ENCODE assay signal across 11 mouse cellular contexts in genomic region chr2:92387646-92388045, GRCm38 (mm10). TPM values are rescaled to one million over a fixed set of nuclear protein-coding genes. Genes with fewer than 3 reads are reported as not detected.
DNase-seq lines count a peak whose midpoint lies in the region; ATAC-seq and TF ChIP-seq lines count a peak whose summit lies in the region.
"Had no signal": no experiment of that assay in that cellular context is flagged by ENCODE, and none has a peak within 500 bp of the region (broad histone marks: within the 10 kb centered on the region; RNA-seq: fewer than 3 reads in every experiment).

No protein-coding gene starts in this region.

- H3K27ac ChIP-seq in left cerebral cortex, adult 2 months = peak overlapping the region; percentile 93
- H3K27ac ChIP-seq in forebrain, embryonic 13.5 days = peak overlapping the region; percentile 11; the same call in 1 of the 2 replicates
- H3K27ac ChIP-seq: intestine, embryonic 15.5 days; liver, embryonic 13.5 days had no signal

- H3K9ac ChIP-seq in forebrain, embryonic 13.5 days = peak overlapping the region; percentile 93
- H3K9ac ChIP-seq: liver, embryonic 13.5 days had no signal

- intact Hi-C loops in left cerebral cortex, adult 2 months (cut with DNase I) = no loop called here
- intact Hi-C loops in left cerebral cortex, postnatal 4 days (cut with DNase I) = no loop called here
- intact Hi-C loops in left cerebral cortex, postnatal 36 days (cut with DNase I) = loop anchor here (5.0 kb wide), 1 partner anchor 45 kb away; the partner anchor contains the start of gene Cry2
- intact Hi-C loops in gastrocnemius, postnatal 36 days (cut with DNase I) = no loop called here

- H3K27me3 ChIP-seq in forebrain, embryonic 13.5 days = no peaks in the 10 kb centered on the region
- H3K27me3 ChIP-seq: intestine, embryonic 15.5 days; Patski had no signal

- WGBS in forebrain, embryonic 13.5 days = 75% methylated on average over 4 of the region's 4 CpGs

- H3K4me2 ChIP-seq in forebrain, embryonic 13.5 days = peak overlapping the region; percentile 71
- H3K4me2 ChIP-seq: liver, embryonic 13.5 days had no signal

- TF ChIP-seq CTCF in left cerebral cortex, adult 2 months (IDR thresholded peaks at IDR 0.05) = no peak

- no peak for ATAC-seq in forebrain, embryonic 13.5 days
- ATAC-seq: intestine, embryonic 15.5 days; Patski had no signal

- H3K36me3 ChIP-seq in forebrain, embryonic 13.5 days (ENCODE audit: poor library complexity, severe bottlenecking) = peaks cover 51% of the 10 kb centered on the region
- H3K36me3 ChIP-seq: liver, embryonic 13.5 days had no signal

- H3K9me3 ChIP-seq in forebrain, embryonic 13.5 days (replicated peaks) = no peaks in the 10 kb centered on the region
- H3K9me3 ChIP-seq: intestine, embryonic 15.5 days; liver, embryonic 13.5 days had no signal

- peak overlapping the region; percentile 71 for H3K4me3 ChIP-seq in left cerebral cortex, adult 2 months
- H3K4me3 ChIP-seq in forebrain, embryonic 13.5 days = peak overlapping the region; percentile 87
- H3K4me3 ChIP-seq: liver, embryonic 13.5 days had no signal

- H3K4me1 ChIP-seq in forebrain, embryonic 13.5 days = peaks cover 48% of the 10 kb centered on the region

- DNase-seq in left cerebral cortex, adult 2 months (ENCODE audit: extremely low spot score in 1 of 2, low spot score in 2 of 2) = peak; percentile 45 to 65
- DNase-seq in left cerebral cortex, postnatal 4 days = no peak
- peak; percentile 67 to 73 for DNase-seq in left cerebral cortex, postnatal 36 days (ENCODE audit: low spot score in 2 of 2)
- peak; percentile 63 for DNase-seq in right cerebral cortex, postnatal 25 days
- no peak for DNase-seq in embryo, embryonic 10.5 days (ENCODE audit: low spot score)
- DNase-seq in gastrocnemius, postnatal 36 days = no peak
- DNase-seq in lung, postnatal 14 days = no peak
- DNase-seq: liver, embryonic 13.5 days had no signal

RNA-seq across cellular contexts. Expression of gene 1700029I15Rik, which starts 5.3 kb away (rescaled TPM):
- 1 to 10 TPM; 5.3 TPM for total RNA-seq in left cerebral cortex, adult 2 months (2021)
- 1 to 10 TPM; 2.8 to 3.2 TPM for total RNA-seq in left cerebral cortex, postnatal 4 days (2021)
- polyA plus RNA-seq in forebrain, embryonic 13.5 days (2015; fragmentation: Nextera tagmentation; extraction: Ambion mirVana) = 6.2 and 6.6 TPM in 2 replicates
- 1 to 10 TPM; 3.6 to 4.2 TPM for total RNA-seq in left cerebral cortex, postnatal 36 days (2021)
- total RNA-seq in gastrocnemius, postnatal 36 days (2021) = under 1 TPM; 0.81 to 0.99 TPM

RNA-seq across cellular contexts. Expression of gene Large2, which starts 13.0 kb away (rescaled TPM):
- 1 to 10 TPM in 1 of 2 experiments, under 1 TPM in 1; 0.72 to 1.0 TPM for total RNA-seq in left cerebral cortex, adult 2 months (2021)
- total RNA-seq in left cerebral cortex, postnatal 4 days (2021) = under 1 TPM; 0.60 to 0.72 TPM
- 1.5 and 2.4 TPM in 2 replicates for polyA plus RNA-seq in forebrain, embryonic 13.5 days (2015; fragmentation: Nextera tagmentation; extraction: Ambion mirVana)
- under 1 TPM; 0.47 to 0.97 TPM for total RNA-seq in left cerebral cortex, postnatal 36 days (2021)
- total RNA-seq in gastrocnemius, postnatal 36 days (2021) = under 1 TPM; 0.52 to 0.84 TPM

RNA-seq across cellular contexts. Expression of gene Pex16, which starts 13.2 kb away (rescaled TPM):
- total RNA-seq in left cerebral cortex, adult 2 months (2021) = 10 to 100 TPM; 33.4 to 37.1 TPM
- 10 to 100 TPM; 34.0 to 34.5 TPM for total RNA-seq in left cerebral cortex, postnatal 4 days (2021)
- polyA plus RNA-seq in forebrain, embryonic 13.5 days (2015; fragmentation: Nextera tagmentation; extraction: Ambion mirVana) = 33.8 and 33.9 TPM in 2 replicates
- total RNA-seq in left cerebral cortex, postnatal 36 days (2021) = 10 to 100 TPM; 33.4 to 34.1 TPM
- total RNA-seq in gastrocnemius, postnatal 36 days (2021) = 10 to 100 TPM; 14.1 to 23.0 TPM

RNA-seq across cellular contexts. Expression of gene Mapk8ip1, which starts 13.4 kb away (rescaled TPM):
- total RNA-seq in left cerebral cortex, adult 2 months (2021) = 100 to 1,000 TPM; 340 to 364 TPM
- 100 to 1,000 TPM; 306 to 339 TPM for total RNA-seq in left cerebral cortex, postnatal 4 days (2021)
- polyA plus RNA-seq in forebrain, embryonic 13.5 days (2015; fragmentation: Nextera tagmentation; extraction: Ambion mirVana) = 66.9 and 71.1 TPM in 2 replicates
- 100 to 1,000 TPM; 344 to 389 TPM for total RNA-seq in left cerebral cortex, postnatal 36 days (2021)
- 1 to 10 TPM; 6.9 to 7.2 TPM for total RNA-seq in gastrocnemius, postnatal 36 days (2021)

RNA-seq across cellular contexts. Expression of gene Cry2, which starts 46.2 kb away (rescaled TPM):
- total RNA-seq in left cerebral cortex, adult 2 months (2021) = 100 to 1,000 TPM; 126 to 129 TPM
- 10 to 100 TPM; 74.6 to 75.8 TPM for total RNA-seq in left cerebral cortex, postnatal 4 days (2021)
- 28.2 and 29.4 TPM in 2 replicates for polyA plus RNA-seq in forebrain, embryonic 13.5 days (2015; fragmentation: Nextera tagmentation; extraction: Ambion mirVana)
- 100 to 1,000 TPM; 109 to 122 TPM for total RNA-seq in left cerebral cortex, postnatal 36 days (2021)
- total RNA-seq in gastrocnemius, postnatal 36 days (2021) = 10 to 100 TPM; 16.9 to 21.9 TPM

Comparison
In these comparisons a context has a peak if more than half of its experiments do, and no peak if none do; other contexts are left out.
1. DNase-seq: peak in left cerebral cortex, adult 2 months (2 of 2), left cerebral cortex, postnatal 36 days (2 of 2) and right cerebral cortex, postnatal 25 days (single experiment); none in left cerebral cortex, postnatal 4 days (single experiment), embryo, embryonic 10.5 days (single experiment), gastrocnemius, postnatal 36 days (0 of 2) and lung, postnatal 14 days (single experiment).